ENCODE assay signal across 19 mouse cellular contexts in the genomic region with DNA sequence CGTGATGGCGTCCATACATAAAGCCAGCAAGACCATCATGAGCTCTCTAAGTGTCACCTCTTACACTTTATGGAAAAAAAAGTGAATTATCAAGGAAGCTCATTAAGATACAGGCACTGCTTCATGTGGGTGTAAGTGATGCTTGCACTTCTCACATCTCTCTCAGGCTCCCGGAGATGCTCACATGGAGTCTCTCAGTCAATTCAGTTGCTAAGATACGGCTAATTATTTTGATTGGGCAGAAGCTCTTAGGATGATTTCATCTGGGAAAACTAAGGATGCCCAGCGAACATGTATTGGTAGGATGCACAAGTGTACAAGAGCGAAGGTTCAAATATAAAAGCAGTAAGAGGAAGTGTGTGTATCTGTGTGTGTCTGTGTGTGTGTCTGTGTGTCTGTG. TPM values are rescaled to one million over a fixed set of nuclear protein-coding genes. Genes with fewer than 3 reads are reported as not detected.
DNase-seq lines count a peak whose midpoint lies in the region; ATAC-seq lines count a peak whose summit lies in the region.
"Had no signal": no experiment of that assay in that cellular context is flagged by ENCODE, and none has a peak within 500 bp of the region (broad histone marks: within the 10 kb centered on the region; RNA-seq: fewer than 3 reads in every experiment).

No protein-coding gene starts in this region.

- no peak overlapping the region for H3K4me2 ChIP-seq in midbrain, embryonic 12.5 days (replicated peaks)
- no peak overlapping the region for H3K4me2 ChIP-seq in midbrain, embryonic 11.5 days
- H3K4me2 ChIP-seq in hindbrain, embryonic 13.5 days, result no peak overlapping the region
- H3K4me2 ChIP-seq: heart, embryonic 12.5 days; neural tube, embryonic 12.5 days; stomach, embryonic 15.5 days had no signal

- H3K27ac ChIP-seq in midbrain, embryonic 12.5 days (replicated peaks), result no peak overlapping the region
- no peak overlapping the region for H3K27ac ChIP-seq in midbrain, embryonic 11.5 days (ENCODE audit: low read depth, low read length)
- H3K27ac ChIP-seq in hindbrain, embryonic 13.5 days, result no peak overlapping the region
- H3K27ac ChIP-seq: hindbrain, embryonic 10.5 days; left cerebral cortex, adult 2 months; neural tube, embryonic 12.5 days; stomach, embryonic 15.5 days had no signal

- no peaks in the 10 kb centered on the region for H3K9me3 ChIP-seq in midbrain, embryonic 12.5 days
- H3K9me3 ChIP-seq in midbrain, embryonic 11.5 days (ENCODE audit: control insufficient read depth, low read length), result no peaks in the 10 kb centered on the region
- no peaks in the 10 kb centered on the region for H3K9me3 ChIP-seq in hindbrain, embryonic 13.5 days
- H3K9me3 ChIP-seq: heart, embryonic 12.5 days; hindbrain, embryonic 10.5 days; neural tube, embryonic 12.5 days; stomach, embryonic 15.5 days had no signal

- H3K4me3 ChIP-seq in midbrain, embryonic 12.5 days, result no peak overlapping the region
- no peak overlapping the region for H3K4me3 ChIP-seq in midbrain, embryonic 11.5 days (ENCODE audit: low read depth, low read length)
- H3K4me3 ChIP-seq in hindbrain, embryonic 13.5 days, result no peak overlapping the region
- H3K4me3 ChIP-seq: heart, embryonic 12.5 days; hindbrain, embryonic 10.5 days; left cerebral cortex, adult 2 months; neural tube, embryonic 12.5 days; stomach, embryonic 15.5 days had no signal

- no peak for DNase-seq in midbrain, embryonic 11.5 days (ENCODE audit: low spot score, missing footprints)
- DNase-seq in left cerebral cortex, adult 9 months (ENCODE audit: low spot score in 2 of 2), result peak; percentile 18 to 43
- peak; percentile 32 to 55 for DNase-seq in right cerebral cortex, postnatal 10 days (ENCODE audit: low spot score in 2 of 2)
- DNase-seq in kidney, postnatal 14 days, result no peak
- no peak for DNase-seq in heart, postnatal 4 days
- DNase-seq: cerebellum, adult 9-11 months; gastrocnemius, postnatal 25 days; kidney, adult 9 months; retina, postnatal 1 day had no signal

- no peaks in the 10 kb centered on the region for H3K36me3 ChIP-seq in midbrain, embryonic 12.5 days
- no peaks in the 10 kb centered on the region for H3K36me3 ChIP-seq in midbrain, embryonic 11.5 days (ENCODE audit: control insufficient read depth, insufficient read depth, low read length)
- no peaks in the 10 kb centered on the region for H3K36me3 ChIP-seq in hindbrain, embryonic 13.5 days
- H3K36me3 ChIP-seq: heart, embryonic 12.5 days; hindbrain, embryonic 10.5 days; neural tube, embryonic 12.5 days; stomach, embryonic 15.5 days had no signal

- H3K9ac ChIP-seq in midbrain, embryonic 12.5 days (replicated peaks), result no peak overlapping the region
- H3K9ac ChIP-seq in midbrain, embryonic 11.5 days (ENCODE audit: low read length), result no peak overlapping the region
- H3K9ac ChIP-seq in hindbrain, embryonic 13.5 days, result no peak overlapping the region
- H3K9ac ChIP-seq: heart, embryonic 12.5 days; neural tube, embryonic 12.5 days; stomach, embryonic 15.5 days had no signal

- WGBS in midbrain, embryonic 12.5 days, result 82% methylated on average over 6 of the region's 6 CpGs
- WGBS in midbrain, embryonic 11.5 days, result 88% methylated on average over 6 of the region's 6 CpGs
- 78% methylated on average over 6 of the region's 6 CpGs for WGBS in hindbrain, embryonic 13.5 days

- no peaks in the 10 kb centered on the region for H3K27me3 ChIP-seq in midbrain, embryonic 12.5 days
- no peaks in the 10 kb centered on the region for H3K27me3 ChIP-seq in midbrain, embryonic 11.5 days (ENCODE audit: control insufficient read depth, insufficient read depth, low read length)
- H3K27me3 ChIP-seq in hindbrain, embryonic 13.5 days, result no peaks in the 10 kb centered on the region
- H3K27me3 ChIP-seq: heart, embryonic 12.5 days; neural tube, embryonic 12.5 days; stomach, embryonic 15.5 days had no signal

- 0 out of 2 replicates have a peak, but pooled peaks cover 3% of the 10 kb centered on the region for H3K4me1 ChIP-seq in midbrain, embryonic 12.5 days
- H3K4me1 ChIP-seq in midbrain, embryonic 11.5 days (ENCODE audit: control insufficient read depth, insufficient read depth, low read length), result no peaks in the 10 kb centered on the region
- H3K4me1 ChIP-seq in hindbrain, embryonic 13.5 days (replicated peaks), result peaks cover 4% of the 10 kb centered on the region; the same call in 1 of the 2 replicates
- H3K4me1 ChIP-seq: heart, embryonic 12.5 days; hindbrain, embryonic 10.5 days; neural tube, embryonic 12.5 days; stomach, embryonic 15.5 days had no signal

- ATAC-seq in midbrain, embryonic 12.5 days (ENCODE audit: low FRiP score, low read depth), result 0 out of 2 replicates have a peak, but pooled peaks have one; percentile 27
- ATAC-seq in midbrain, embryonic 11.5 days (ENCODE audit: low FRiP score), result no peak; the same call in 1 of the 2 replicates
- ATAC-seq in frontal cortex, adult (ENCODE audit: low TSS enrichment), result peak; percentile 97
- ATAC-seq in hindbrain, embryonic 13.5 days (ENCODE audit: low FRiP score), result no peak

RNA-seq across cellular contexts. Expression of a gene that starts 38.1 kb away (rescaled TPM):
- polyA plus RNA-seq in midbrain, embryonic 12.5 days (2016; fragmentation: Nextera tagmentation; extraction: Ambion mirVana), result 0.61 and 1.1 TPM in 2 replicates
- polyA plus RNA-seq in midbrain, embryonic 11.5 days (2014; fragmentation: Nextera tagmentation; extraction: Ambion mirVana), result 0.11 and 0.41 TPM in 2 replicates
- not detected for total RNA-seq in heart, postnatal 4 days (2021)
- 1.1 and 1.2 TPM in 2 replicates for polyA plus RNA-seq in hindbrain, embryonic 13.5 days (2015; fragmentation: Nextera tagmentation; extraction: Ambion mirVana)
- total RNA-seq: gastrocnemius, postnatal 25 days; megakaryocyte, adult 5-6 weeks had no signal
- polyA plus RNA-seq: heart, embryonic 12.5 days; liver, embryonic 16.5 days had no signal

Comparison
In these comparisons a context has a peak if more than half of its experiments do, and no peak if none do; other contexts are left out.
1. ATAC-seq: peak in midbrain, embryonic 12.5 days (single experiment) and frontal cortex, adult (single experiment); none in midbrain, embryonic 11.5 days (single experiment) and hindbrain, embryonic 13.5 days (single experiment).
2. DNase-seq: peak in left cerebral cortex, adult 9 months (2 of 2) and right cerebral cortex, postnatal 10 days (2 of 2); none in midbrain, embryonic 11.5 days (single experiment), kidney, postnatal 14 days (single experiment) and heart, postnatal 4 days (single experiment).